Mouse (Mus musculus) macrophage (primary cell): ENCODE measurements around the gene Gm5089. TPM values are rescaled to one million over a fixed set of nuclear protein-coding genes. Genes with fewer than 3 reads are reported as not detected.

ENCODE experiments used
- H3K27ac ChIP-seq: fragments of 350-480 bp; formaldehyde crosslinking; 2 replicates; pipeline ENCODE4 v1.9.0; 2021
- H3K36me3 ChIP-seq: fragments of 350-480 bp; formaldehyde crosslinking; 2 replicates; pipeline ENCODE4 v1.9.0; 2021; ENCODE audit errors: inconsistent target
- H3K4me3 ChIP-seq: fragments of 350-480 bp; formaldehyde crosslinking; 2 replicates; pipeline ENCODE4 v1.9.0; 2021; ENCODE audit errors: inconsistent target
- H3K79me2 ChIP-seq: fragments of 350-480 bp; formaldehyde crosslinking; 2 replicates; pipeline ENCODE4 v1.9.0; 2021; ENCODE audit errors: inconsistent target
- WGBS: methylation state at CpG from one replicate; pipeline ENCODE4 v1.1.7; 2026; ENCODE audit warnings: inconsistent platforms; ENCODE audit not compliant: missing documents; 5-methylcytosine and 5-hydroxymethylcytosine counted together
- polyA plus RNA-seq: library from polyadenylated mRNA; stranded (reverse); fragments of 250-400 nt; gene quantifications from 3 replicates; pipeline ENCODE4 v1.2.4, GENCODE M21; 2018; ENCODE audit warnings: inconsistent platforms
- total RNA-seq, 78 experiments: library from RNA; depleted of rRNA; stranded (reverse); fragments of 250-400 nt; gene quantifications; 1 replicate in 9 of 78; 2 replicates in 24 of 78; 3 replicates in 43 of 78; 4 replicates in 2 of 78; pipeline ENCODE4 v1.2.4; 2018; ENCODE audit warnings: inconsistent platforms in 56 of 78

Gene Gm5089
- not detected for total RNA-seq (2018; cell fraction: chromatin; rRNA removed)
- total RNA-seq (2018; cell fraction: cytosol; rRNA removed): not detected
- not detected for total RNA-seq (2018; cell fraction: nucleus; rRNA removed)
- polyA plus RNA-seq: not detected in 3 replicates

DNA sequence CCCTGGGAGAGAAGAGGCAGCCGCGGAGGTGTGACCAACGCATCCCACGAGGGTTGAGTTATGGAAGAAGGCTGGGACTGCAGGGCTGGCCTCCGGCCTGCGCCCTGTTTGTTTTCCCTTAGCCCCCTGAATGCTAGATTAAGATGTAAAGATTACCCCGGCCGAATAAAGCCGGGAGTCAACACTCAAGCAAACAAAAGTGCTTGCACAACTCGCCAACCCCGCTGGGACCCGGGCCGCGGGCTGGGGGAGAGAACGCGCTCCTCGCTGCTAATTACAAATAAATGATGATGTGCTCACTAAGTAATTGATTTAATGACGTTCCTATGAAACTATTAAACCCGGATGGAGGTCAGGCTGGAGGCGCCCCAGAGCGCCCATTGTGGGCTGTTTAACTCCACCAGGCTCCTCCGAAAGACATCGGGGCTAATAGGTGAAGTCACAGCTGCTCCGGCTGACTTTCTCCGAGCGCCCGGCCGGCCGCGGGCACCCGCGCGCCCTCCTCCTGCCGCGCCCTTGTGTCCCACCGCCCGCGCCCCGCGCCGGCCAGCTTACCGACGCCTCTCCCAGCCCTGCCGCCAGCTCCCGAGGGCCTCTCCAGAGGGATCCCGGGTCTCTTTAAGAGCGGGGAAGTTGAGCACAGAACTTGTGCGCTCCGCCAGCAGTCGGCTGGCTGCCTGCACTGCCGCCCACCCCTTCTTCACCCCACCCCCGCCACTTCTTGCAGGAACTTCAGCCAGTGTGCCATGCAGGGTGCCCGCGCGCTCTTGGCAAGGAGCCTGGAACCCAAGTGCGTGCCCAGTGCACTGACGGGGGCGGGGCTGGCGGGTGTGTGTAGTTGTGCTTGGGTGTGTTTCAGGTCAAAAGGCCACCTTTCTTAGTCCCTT, at the start of gene Gm5089:
Gene Gm5089 (minus strand): TSS at position 620 of the 887 bp plus-strand sequence.
- no peak within 1 kb of the TSS for H3K4me3 ChIP-seq
- H3K79me2 ChIP-seq: no peaks in the 10 kb centered on the region
- 2% methylated on average over 58 of the region's 59 CpGs for WGBS
- no peak within 1 kb of the TSS for H3K27ac ChIP-seq
- no peaks in the 10 kb centered on the region for H3K36me3 ChIP-seq

DNA sequence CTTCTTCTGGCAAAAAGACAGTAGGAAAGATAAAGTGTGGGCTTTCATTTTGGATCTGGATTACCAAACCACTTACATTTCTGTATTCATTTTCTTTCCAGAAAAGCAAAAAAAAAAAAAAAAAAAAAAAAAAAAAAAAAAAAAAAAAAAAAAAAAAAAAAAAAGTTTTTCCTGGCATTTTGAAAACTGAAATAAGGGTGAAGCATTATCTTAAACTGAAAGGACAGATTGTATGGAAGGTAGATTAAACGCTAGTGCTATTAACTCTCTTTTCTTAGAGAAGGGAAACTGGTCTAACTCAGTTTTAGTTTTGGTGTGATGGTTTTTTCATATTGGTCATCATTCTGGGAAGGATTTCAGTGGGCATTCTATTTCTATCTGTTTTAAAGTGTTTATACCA, 41.1 kb upstream of the Gm5089 start:
- WGBS: 100% methylated on average over 1 of the region's 1 CpGs

DNA sequence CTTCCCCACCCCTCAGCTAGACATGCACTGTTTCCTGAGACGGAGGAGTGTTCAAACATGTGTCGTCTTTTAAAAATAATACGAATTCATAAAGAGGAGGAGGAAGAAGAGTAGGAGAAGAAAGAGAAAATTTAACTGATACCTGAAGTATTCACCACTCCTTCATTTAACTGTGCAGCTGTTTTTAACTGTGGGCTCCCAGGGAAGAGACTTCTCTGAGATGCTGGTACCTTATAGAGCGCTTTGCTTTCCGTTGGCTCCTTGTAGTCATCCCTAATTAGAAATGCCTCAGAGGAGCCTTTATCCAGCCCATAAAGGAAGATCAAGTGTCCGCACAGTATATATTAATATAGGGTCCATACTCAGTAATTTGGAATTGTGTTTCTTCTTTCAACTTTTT, 40.6 kb upstream of the Gm5089 start:
- Histone ChIP-seq H3K79me2 (no peaks in the 10 kb centered on the region), H3K27ac (no peak overlapping the region), H3K4me3 (no peak overlapping the region), H3K36me3 (no peaks in the 10 kb centered on the region)
- WGBS: 53% methylated on average over 6 of the region's 6 CpGs

More for the DNA sequence above, 41.1 kb upstream of the Gm5089 start:
- H3K36me3 ChIP-seq: no peaks in the 10 kb centered on the region
- no peaks in the 10 kb centered on the region for H3K79me2 ChIP-seq
- no peak overlapping the region for H3K27ac ChIP-seq
- H3K4me3 ChIP-seq: no peak overlapping the region

DNA sequence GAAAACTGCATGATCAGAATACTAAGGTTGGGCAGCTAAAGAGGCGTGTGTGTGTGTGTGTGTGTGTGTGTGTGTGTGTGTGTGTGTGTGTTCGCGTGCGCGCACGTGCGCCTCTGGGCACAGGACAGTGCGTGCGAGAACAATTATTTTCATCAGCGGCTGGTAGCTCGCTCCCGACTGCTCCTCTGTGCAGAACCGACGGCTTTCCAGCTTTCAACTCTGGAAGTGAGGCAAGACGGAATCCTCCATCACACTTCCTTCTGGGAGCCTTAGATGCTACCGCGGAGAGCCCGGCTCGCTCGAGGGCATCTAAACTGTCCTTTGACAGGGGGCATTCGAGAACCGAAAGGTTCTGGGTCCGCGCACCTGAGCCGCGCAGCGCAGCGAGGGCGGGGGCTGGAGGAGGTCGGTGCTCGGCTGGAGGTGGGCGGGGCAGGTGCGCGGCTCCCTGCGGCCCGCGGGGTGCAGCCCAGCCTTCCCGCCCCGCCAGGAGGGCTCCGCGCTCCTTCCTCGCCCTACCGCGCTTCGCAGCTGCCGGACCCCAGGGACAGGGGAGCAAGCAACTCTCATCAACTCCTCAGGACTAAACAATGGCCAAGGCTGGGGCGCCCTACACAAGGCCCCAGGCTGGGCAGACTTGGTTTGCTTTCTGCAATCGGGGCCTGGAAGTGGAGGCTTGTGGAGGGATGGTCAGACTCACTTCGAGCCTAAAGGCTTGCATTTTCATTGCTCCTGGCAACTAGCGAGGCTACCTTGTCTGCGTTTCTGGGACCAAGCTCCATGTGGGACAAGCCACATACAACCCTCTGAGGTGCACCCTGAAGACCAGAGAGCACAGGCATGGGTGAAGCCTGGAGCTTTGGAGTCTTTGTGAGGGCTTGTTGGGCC, 39.8 kb upstream of the Gm5089 start, which contains the start of gene Gm10837:
Gene Gm10837 (plus strand): TSS at position 146 of the 888 bp plus-strand sequence.
- Histone ChIP-seq H3K27ac (no peak within 1 kb of the TSS), H3K36me3 (no peaks in the 10 kb centered on the region), H3K79me2 (no peaks in the 10 kb centered on the region), H3K4me3 (no peak within 1 kb of the TSS)
- 6% methylated on average over 45 of the region's 51 CpGs for WGBS

DNA sequence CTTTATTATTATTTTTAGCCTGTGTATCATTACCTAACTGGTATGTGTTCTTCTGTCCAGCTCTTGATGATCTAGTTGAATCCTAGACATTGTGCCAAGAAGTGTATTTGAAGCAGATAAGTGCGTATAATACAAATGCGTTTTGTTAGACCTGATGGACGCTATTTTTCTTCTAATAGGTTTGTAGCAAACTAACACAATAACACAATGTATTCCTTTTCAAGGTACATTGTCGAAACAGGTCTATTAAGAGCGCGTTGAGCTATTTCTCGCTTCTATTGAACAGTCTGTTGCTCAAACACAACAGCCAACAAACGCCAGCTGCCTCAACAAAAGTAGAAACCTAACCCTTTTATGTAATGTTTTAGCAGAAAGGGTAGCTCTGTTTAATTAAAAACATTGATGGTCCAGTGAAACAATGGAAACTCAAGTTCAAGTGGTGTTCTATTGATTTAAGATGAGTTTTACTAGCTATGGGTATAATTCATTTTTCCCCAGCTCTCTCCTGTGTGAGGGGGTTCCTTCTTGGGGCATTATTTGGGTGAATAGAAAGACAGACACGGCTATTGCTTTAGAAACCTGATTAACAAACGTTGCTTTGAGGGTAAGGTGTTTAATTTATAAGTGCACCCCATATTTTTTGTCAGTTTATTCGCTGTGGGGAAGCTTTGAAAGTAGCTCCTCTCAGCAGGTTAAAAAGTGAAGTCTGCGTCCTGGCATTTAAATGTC, 38.9 kb upstream of the Gm5089 start:
- no peaks in the 10 kb centered on the region for H3K79me2 ChIP-seq
- 13% methylated on average over 12 of the region's 12 CpGs for WGBS
- no peaks in the 10 kb centered on the region for H3K36me3 ChIP-seq
- no peak overlapping the region for H3K27ac ChIP-seq
- H3K4me3 ChIP-seq: no peak overlapping the region

DNA sequence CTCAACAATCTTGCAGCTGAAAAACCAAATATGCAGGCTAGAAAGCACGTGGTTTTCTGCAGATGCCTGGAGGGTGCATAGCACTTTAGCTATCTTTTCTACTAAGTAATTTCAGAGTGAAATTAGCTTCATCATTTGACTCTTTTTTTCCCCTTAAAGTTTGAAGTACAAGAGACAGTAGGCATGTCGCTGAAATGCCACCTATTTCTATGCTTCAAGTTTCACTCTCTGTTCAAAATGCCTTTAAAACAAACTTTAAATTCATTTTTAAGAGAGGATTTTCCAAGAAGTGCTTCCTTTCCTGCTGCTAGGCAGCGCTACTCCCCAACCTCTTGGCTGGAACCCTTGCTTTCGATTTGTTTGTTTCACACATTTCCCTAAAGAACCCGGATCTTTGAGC, 38.1 kb upstream of the Gm5089 start:
- no peak overlapping the region for H3K27ac ChIP-seq
- no peaks in the 10 kb centered on the region for H3K79me2 ChIP-seq
- no peak overlapping the region for H3K4me3 ChIP-seq
- no peaks in the 10 kb centered on the region for H3K36me3 ChIP-seq
- 5% methylated on average over 5 of the region's 5 CpGs for WGBS

DNA sequence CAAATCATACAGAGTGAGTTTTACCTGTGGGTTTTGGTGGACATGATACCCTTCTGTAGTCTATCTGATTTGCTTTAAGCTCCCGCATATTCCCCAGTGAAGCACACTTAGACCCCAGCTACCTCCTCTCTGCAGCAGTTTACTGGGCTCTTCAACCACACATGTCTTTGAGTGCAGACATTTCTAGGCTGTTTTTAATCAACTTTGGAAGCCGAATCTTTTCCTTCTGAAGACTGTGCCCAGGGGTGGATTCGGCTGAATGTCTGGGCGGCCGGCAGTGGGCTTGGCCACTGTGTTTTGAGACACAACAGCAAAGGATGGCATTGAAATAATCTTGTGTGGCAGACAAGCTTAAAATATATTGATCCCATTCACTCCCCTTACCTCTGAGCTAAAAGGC, 36.5 kb upstream of the Gm5089 start:
- WGBS: 14% methylated on average over 5 of the region's 5 CpGs
- Histone ChIP-seq H3K27ac (no peak overlapping the region), H3K36me3 (no peaks in the 10 kb centered on the region), H3K79me2 (no peaks in the 10 kb centered on the region), H3K4me3 (no peak overlapping the region)

DNA sequence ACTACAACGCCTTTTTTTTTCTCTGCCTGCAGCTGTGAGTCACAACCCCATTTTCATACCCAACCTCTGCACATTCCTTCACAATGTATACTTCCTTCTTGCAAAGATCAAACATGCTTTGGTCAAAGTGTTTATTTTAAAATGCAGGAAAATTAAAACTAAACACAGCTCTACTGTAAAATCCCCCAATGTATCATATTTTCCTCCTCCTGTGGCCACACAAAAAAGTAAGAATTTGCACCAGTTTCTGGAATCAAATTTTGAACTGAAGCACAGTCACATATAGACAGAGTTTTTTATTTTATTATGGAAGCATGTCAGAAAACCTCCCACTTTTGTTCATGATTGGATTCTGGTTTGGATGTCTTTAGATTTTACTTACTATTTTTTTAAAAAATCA, 35.7 kb upstream of the Gm5089 start:
- 0% methylated on average over 1 of the region's 1 CpGs for WGBS
- H3K36me3 ChIP-seq: no peaks in the 10 kb centered on the region
- H3K4me3 ChIP-seq: no peak overlapping the region
- H3K27ac ChIP-seq: no peak overlapping the region
- H3K79me2 ChIP-seq: no peaks in the 10 kb centered on the region

DNA sequence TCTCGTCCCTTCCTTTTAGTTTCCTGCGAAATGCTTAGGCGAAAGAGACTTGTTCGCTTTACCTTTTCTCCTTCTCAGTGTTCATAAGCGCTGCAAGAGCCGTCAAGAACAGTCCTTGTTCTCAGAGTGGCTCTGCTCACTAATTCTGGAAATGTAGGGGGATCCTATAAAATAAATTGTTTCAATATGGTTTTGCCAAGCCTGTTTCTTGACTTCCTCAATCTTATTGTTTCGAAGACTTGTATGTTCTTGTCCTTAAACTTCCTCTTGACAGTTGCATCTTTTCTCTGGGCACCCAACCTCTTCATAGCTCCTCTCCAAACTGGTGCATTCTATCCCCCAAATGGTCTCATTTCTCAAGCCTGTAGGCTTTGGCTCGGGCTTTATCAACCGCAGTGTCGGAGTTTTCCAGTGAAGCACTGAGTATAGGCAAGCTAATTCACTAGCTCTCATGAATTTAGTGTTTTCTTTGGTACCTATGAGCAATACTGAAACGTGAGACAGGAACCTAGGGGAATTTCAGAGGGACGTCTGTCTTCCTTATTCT, 34.8 kb upstream of the Gm5089 start:
- H3K79me2 ChIP-seq: no peaks in the 10 kb centered on the region
- H3K36me3 ChIP-seq: no peaks in the 10 kb centered on the region
- WGBS: 10% methylated on average over 12 of the region's 12 CpGs
- no peak overlapping the region for H3K4me3 ChIP-seq
- no peak overlapping the region for H3K27ac ChIP-seq

DNA sequence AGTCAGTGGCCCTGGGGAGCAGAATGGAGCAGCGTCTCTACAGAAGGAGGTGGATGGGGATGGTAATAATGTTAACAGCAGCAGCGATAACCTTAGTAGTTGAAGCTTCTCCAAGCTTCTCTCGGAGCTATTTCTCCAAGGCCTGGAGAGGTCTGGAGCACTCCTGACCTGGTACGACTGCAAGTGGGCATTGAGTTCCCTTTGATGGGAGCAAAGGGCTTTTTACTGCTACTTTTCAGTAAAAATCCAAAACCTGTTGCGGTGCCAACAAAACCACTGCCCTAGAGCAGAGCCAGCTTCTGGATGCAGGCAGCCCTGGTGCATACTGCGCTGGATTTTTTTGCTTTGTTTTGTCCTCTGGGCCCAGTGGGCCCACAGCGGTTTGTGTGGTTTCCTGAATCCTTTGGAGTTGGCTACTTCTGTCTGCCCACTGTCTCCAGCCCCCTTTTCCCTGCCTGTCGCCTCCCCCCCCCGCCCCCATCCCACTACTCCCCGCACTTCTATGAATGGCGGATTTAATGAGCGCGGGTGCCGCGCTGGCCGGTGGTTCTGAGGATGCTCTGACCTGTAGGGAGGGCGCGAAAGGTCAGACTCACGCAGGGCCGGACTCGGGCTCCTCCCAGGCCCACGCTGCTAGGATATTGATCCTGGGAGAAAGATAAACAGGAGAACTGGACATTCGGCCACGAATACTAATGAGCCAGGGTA, 34.1 kb upstream of the Gm5089 start:
- H3K36me3 ChIP-seq: no peaks in the 10 kb centered on the region
- WGBS: 5% methylated on average over 24 of the region's 24 CpGs
- no peak overlapping the region for H3K27ac ChIP-seq
- H3K4me3 ChIP-seq: no peak overlapping the region
- H3K79me2 ChIP-seq: no peaks in the 10 kb centered on the region

DNA sequence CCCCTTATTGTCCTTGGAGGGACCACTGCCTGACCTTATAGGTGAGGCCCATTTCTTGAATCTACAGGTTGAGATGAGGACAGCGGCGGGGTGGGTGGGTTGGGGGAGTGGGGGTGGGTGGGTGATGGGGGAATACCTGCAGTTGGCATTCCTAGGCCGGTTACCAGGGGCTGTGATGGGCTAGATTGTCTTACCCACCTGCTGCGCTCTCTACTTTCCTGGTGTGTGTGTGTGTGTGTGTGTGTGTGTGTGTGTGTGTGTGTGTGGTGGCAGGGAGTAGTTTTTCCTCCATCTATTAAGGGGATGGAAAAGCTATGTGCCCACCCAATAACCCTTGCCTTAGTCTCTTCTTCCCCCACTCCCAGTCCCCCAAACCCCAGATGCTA, 33.5 kb upstream of the Gm5089 start:
- H3K4me3 ChIP-seq: no peak overlapping the region
- no peak overlapping the region for H3K27ac ChIP-seq
- H3K79me2 ChIP-seq: no peaks in the 10 kb centered on the region
- 11% methylated on average over 4 of the region's 4 CpGs for WGBS
- H3K36me3 ChIP-seq: no peaks in the 10 kb centered on the region

DNA sequence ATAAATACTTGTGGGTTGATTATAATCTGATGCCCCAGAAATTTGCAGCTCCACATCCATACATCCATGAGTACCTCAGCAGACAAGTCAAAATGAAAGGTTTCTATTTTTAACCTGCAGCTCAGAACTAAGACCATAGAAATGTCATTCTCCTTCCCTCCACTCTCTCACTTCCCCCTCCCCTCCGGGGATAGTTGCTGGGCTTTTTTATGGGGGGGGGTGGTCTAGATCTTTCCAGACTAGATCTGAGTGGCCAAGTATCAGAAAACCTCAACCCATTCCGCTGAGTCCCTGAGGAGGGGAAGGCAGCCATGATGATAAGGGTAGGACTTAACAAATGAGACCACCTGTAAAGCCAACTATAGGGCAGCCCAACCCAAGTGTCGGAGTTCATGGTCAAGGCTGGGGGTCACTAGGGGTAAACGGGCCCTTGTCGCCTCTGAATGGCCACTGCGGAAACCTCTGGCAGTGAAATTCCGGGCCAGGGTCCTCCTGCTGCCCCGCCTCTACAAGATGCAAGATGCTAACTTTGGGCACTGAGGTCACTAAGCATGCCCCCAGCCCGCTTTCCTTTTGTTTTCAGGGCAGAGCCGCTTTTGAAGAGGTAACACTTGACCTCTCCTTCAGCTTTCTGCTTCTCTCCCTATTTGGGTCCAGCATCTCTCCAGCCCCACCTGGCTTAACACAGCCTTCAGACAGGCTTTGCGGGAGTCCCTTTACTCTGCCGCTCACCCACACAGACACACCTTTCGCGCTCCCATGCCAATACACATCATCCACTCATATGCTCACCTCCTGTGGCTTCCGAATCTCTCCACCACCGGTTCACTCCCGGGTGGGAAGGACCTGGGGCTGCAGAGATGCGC, 32.9 kb upstream of the Gm5089 start:
- Histone ChIP-seq H3K27ac (no peak overlapping the region), H3K79me2 (no peaks in the 10 kb centered on the region), H3K36me3 (no peaks in the 10 kb centered on the region), H3K4me3 (no peak overlapping the region)
- WGBS: 10% methylated on average over 18 of the region's 18 CpGs

DNA sequence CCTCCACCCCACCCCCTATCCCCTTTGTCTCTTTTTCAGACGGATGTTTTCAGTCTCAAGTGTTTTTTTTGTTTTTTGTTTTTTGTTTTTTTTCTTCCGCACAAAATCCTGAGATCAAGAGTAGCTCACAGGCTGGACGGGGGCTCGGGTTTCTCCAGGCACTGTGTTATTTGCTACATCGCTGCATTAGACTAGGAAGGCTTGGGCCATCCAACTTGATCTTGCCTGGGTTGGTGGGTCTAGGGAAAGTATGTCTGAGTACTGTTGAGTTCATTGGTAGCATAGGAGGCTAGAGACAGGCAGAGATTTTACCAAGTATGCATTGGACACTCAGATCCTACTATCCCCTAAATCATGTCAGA, 32.1 kb upstream of the Gm5089 start:
- Histone ChIP-seq H3K27ac (no peak overlapping the region), H3K79me2 (no peaks in the 10 kb centered on the region), H3K36me3 (no peaks in the 10 kb centered on the region), H3K4me3 (no peak overlapping the region)
- WGBS: 4% methylated on average over 4 of the region's 5 CpGs
